Mouse (Mus musculus): Measurements from ENCODE around the gene Sec16a.
"Not testable (repeated sequence)": the region's sequence is repeated elsewhere in the genome, so short reads cannot be mapped to it uniquely, and the experiment has no call there.

The Sec16a gene

DNA sequence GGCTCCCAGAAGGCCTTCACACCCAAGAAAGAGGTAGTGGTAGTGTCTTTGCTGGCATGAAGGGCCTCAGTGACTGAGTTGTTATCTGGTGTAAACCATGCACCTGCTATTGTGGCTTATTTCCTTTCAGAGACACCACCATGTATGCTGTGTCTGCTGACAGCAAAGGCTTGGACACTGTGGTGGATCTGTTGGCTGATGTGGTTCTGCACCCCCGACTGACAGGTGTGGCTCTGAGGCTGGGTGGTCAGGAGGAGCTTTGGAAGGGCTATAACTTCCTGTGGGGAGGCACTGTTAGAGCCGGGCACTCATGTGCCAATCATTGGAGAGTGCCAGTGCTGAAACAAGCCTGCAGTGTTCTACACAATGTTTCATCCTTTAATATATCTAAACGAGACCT, 54.1 kb downstream of the Sec16a start:
- DNase-seq (ENCODE audit: extremely low read depth, low read depth, low spot score), result no peak

DNA sequence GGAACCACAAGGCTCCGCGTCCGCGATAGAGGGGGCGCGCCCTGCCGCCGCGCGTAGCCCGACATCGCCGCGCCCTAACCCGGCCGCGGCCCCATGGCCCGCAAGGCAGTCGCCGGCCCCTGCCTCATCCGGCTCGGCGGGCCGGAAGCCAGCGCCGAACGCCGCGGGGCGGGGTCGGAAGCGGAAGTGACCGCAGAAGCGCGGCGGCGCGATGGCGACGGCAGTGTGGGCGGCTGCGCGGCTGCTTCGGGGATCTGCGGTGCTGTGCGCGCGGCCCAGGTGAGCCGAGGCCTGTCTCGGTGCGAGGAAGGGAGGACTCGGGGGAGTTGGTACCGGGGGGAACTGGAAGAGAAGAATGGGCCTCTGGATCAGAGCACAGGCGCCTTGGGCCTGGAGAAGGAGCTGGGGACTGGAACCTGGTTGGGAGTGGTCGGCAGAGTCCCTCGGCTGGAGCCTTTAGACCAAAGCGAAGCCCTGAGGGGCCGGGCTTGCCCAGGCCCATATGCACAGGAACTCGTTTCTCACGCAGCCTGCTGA, 55.8 kb downstream of the Sec16a start, which contains the start of the genes Entr1 and Pmpca:
Gene Entr1, minus strand, starts transcription at position 163 of the 537 bp plus-strand sequence.
Gene Pmpca, plus strand, starts transcription at position 186 of the 537 bp plus-strand sequence.
- no peak for DNase-seq (ENCODE audit: extremely low read depth, low read depth, low spot score)

GRCm38 (mm10) chr2:26388682-26389153, 56.3 kb downstream of the Sec16a start:
- no peak for DNase-seq (ENCODE audit: extremely low read depth, low read depth, low spot score)

GRCm38 (mm10) chr2:26387713-26388112, 57.3 kb downstream of the Sec16a start:
- no peak for DNase-seq (ENCODE audit: extremely low read depth, low read depth, low spot score)

DNA sequence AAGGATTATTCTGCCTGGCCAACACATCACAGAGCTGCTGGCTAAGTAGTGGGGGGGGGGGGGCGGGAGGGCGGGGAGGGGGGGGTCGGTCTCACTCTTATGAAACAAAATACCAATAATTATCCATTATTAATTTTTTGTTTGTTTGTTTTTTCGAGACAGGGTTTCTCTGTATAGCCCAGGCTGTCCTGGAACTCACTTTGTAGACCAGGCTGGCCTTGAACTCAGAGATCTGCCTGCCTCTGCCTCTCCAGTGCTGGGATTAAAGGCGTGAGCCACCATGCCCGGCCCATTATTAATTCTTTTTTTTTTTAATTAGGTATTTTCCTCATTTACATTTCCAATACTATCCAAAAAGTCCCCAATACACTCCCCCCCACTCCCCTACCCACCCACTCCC, 64.1 kb downstream of the Sec16a start:
- not testable (repeated sequence) for DNase-seq (ENCODE audit: extremely low read depth, low read depth, low spot score)

DNA sequence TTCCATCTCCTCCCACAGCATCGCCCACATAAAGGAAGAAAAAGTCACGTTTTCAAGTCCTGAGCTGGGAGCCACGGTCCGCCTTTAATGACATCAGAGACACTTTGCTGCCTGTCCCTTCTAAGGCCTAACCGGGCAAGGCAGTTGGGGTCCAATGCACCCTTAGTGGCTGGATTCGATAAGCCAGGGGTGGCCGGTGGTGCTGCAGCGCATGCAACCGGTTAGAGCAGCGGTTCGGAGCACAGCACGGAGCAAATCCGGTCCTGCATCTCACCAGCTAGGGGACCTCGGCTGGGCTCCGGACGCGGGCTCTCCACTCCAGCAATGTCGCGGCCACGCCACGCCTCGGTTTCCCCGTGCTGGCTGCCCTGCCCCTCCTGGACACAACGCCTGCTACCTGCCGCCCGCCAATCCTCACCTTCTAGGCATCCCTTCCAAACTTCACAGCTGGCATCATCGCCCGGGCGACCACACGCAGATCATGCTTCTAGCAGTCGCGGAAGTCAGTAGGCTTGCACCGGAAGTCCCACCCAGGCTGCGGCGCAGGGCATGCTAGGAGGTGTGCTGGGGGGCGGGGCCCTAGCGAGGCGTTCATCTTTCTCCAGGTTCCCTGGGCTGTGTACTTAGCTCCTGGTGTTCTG, 64.8 kb downstream of the Sec16a start, which contains the start of gene Snapc4:
Gene Snapc4, minus strand, starts transcription at position 523 of the 641 bp plus-strand sequence.
- DNase-seq (ENCODE audit: extremely low read depth, low read depth, low spot score), result no peak

- no peak for DNase-seq (ENCODE audit: extremely low read depth, low read depth, low spot score)
Measured at GRCm38 (mm10) chr2:26372396-26372795, 72.6 kb downstream of the Sec16a start.

DNA sequence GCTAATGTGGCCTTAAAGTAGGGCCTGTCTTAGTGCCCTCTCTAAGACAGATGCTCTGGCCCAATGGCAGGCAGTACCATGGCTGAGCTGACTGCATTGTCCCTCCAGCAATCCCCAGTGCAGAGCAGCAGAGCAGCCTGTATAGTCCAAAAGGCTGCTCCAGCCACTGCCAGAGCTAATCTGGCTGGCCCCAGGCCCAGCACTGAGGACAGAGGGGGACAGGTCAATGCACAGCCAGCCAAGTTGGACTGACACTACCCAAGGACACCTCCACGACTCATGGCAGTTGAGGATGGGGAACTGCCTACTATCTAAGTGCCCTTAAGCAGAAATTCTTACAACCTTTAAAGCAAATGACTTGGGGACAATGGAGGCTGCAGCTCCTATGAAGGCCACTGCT, 76.4 kb downstream of the Sec16a start:
- DNase-seq (ENCODE audit: extremely low read depth, low read depth, low spot score), result no peak

GRCm38 (mm10) chr2:26367911-26368310, 77.1 kb downstream of the Sec16a start:
- DNase-seq (ENCODE audit: extremely low read depth, low read depth, low spot score), result no peak

DNA sequence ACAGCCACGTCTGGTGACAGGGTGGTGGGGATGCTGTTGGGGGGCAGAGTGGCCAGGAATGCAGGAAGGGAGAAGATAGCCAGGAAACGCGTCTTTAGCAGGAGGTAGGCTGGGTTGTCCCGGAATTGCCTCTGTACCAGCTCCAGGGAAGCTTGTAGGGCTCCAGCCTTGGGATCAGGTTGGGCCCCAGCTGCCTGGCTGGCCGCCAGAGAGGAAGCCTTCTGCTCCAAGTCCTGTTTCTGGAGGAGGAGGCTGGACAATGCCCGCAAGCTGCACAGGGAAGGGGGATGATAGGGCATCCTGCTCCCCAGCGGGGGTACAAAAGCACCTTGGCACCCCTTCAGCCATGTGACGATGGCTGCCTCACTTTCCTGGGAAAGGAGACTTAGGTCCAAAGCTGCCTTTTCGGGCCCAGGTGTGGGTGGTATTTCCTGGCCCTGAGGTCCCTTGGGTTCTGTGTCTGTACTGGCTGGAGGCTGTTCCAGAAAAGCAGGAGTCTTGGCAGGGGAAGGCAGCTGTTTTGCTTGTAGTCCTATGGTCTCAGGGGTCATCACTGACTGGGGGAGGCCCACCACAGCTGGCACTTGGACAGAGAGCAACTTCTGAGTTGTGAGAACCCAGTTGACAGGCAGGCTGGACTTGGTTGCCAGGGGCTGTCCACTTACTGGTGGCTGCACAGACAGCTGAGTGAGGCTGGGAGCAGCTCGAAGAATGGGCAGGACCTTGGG, 80.1 kb downstream of the Sec16a start:
- DNase-seq (ENCODE audit: extremely low read depth, low read depth, low spot score), result no peak

GRCm38 (mm10) chr2:26363481-26363880, 81.5 kb downstream of the Sec16a start:
- DNase-seq (ENCODE audit: extremely low read depth, low read depth, low spot score), result no peak

GRCm38 (mm10) chr2:26362991-26363390, 82.0 kb downstream of the Sec16a start:
- no peak for DNase-seq (ENCODE audit: extremely low read depth, low read depth, low spot score)

DNA sequence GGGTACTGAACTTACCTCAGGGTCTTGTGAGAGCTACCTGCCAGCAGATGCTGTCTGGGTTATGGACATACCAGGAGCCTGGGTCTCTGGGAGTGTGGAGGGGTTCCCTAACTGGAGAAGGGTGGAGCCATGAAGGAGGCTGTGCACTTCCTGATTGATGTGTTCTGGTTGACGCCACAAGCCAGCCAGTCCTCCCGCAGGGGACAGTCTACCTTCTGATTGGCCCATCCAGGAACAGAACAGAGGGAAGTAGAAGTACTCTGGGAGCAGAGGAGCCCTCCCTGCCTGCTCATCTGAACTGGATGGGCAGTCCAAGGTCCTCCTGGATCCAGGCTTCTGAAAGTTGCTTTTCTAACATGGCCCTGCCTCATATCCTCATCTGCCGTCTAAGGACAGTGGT, 84.2 kb downstream of the Sec16a start, which contains the start of gene Card9:
Gene Card9, minus strand, starts transcription at position 147 of the 400 bp plus-strand sequence.
- DNase-seq (ENCODE audit: extremely low read depth, low read depth, low spot score), result no peak

GRCm38 (mm10) chr2:26359983-26360382, 85.0 kb downstream of the Sec16a start:
- no peak for DNase-seq (ENCODE audit: extremely low read depth, low read depth, low spot score)

Data from fat pad, adult 2 months (tissue).